Mouse (Mus musculus): ENCODE measurements around the gene Oosp1.

The Oosp1 gene

DNA sequence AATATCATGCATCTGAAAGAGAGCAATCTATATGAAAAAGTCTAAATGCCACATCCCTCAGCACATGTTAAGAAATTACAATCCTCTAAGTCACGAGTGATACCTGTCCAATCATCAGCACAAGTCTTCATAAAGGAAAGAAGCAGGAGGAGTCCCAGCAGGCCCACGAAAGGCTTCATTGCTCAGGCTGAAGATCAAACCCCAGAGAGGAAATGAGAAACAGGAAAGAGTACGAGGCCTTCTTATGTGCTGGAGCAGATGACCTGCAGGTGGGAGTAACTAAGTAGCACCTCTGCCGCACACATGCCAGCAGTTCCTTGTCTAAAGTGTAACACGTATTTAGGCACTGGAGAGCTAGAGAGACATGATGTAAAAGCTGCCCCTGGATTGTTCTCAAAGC is at the start of gene Oosp1:
Gene Oosp1, minus strand, starts transcription at position 312 of the 400 bp plus-strand sequence.
- no peak for DNase-seq (ENCODE audit: low read depth, low spot score)

DNA sequence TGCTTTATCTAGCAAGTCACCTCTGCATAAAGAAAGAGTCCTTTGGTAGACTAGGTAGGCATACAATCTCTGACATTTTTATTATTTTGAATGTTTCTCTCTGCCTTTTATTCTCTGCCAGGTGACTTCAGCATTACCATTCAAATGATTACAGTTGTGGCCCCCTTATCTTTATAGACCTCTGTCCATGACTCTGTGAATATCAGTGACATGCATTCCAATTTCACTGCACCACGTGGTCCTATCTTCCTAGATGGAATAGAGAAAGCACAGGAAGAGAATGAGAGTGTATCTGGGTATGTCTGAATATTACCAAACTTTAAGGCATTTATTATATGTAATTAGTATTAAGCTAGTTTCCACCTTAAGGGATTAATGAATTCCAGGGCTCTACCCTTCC is 45.5 kb upstream of the Oosp1 start:
- DNase-seq (ENCODE audit: low read depth, low spot score): no peak

DNA sequence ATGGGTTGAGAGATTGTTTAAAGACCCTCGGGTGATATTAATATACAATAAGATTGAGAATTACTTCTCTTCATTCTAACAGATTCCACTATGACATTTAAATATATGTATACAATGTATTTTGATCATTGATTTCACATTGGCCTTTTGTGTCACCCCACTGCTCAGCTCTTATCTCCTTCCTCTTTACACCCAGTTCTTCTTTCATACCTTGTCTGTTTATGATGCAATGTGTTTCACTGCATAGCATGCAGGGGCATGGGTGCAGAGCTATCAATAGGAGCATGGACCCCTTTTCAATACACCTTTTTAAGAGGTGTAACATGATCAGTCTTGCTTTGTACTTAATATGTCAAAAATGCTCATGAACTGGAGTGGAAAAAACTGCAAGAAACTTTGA is 39.3 kb upstream of the Oosp1 start:
- no peak for DNase-seq (ENCODE audit: low read depth, low spot score)

DNA sequence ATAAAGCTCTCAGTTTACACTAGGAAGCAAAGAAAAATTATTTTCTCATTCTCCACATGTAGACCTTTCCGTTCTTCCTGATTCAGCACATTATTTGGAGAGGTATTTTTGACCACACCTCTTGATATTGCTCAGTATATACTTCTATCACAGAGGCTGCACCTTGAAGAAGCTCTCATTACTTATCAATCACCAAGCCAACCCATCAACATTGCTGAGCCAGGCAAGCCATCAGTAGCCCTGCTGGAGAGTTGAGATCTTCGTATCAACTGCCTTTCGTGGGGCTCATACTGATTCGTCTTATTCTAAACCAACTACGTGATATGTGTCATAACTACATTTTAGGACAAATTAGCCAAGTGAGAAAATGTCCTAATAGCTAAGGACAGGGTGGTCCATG is 36.4 kb upstream of the Oosp1 start:
- no peak for DNase-seq (ENCODE audit: low read depth, low spot score)

DNA sequence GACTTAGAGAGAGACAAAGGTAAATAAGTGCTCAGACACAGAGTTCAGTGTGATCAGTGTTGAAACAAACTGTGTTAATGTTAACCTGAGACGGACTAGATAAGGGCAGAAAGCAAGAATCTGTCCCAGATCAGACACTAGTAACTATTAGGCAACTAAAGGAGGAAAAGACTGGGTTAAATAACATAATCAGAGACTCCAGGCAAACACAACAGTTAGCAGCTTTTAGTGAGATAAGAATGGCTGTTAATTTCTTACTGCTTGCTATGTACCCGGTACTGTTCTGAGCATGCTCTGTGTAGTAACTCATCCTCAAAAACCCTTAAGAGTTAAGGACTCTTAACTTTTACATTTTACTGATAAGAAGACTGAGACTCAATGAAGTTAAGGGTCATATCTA is 35.0 kb upstream of the Oosp1 start:
- DNase-seq (ENCODE audit: low read depth, low spot score): no peak

DNA sequence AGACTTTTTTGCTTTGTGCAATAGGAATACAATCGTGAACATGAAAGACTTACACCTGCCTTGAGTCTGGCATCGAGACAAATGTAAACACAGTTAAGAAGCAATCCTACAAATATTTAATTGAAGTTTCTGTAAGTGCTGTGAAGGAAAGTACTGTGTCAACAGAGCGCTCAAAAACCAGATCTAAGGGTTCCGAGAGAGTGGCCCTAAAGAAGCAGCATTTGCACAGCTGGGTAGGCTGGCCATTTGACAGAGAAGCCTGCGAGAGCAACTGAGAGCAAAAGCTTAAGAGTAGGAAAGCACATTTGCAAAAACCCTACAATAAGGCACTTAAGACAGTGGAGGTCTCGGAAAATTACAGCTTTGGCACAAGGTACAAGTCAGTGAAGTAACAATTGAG is 33.3 kb upstream of the Oosp1 start:
- no peak for DNase-seq (ENCODE audit: low read depth, low spot score)

DNA sequence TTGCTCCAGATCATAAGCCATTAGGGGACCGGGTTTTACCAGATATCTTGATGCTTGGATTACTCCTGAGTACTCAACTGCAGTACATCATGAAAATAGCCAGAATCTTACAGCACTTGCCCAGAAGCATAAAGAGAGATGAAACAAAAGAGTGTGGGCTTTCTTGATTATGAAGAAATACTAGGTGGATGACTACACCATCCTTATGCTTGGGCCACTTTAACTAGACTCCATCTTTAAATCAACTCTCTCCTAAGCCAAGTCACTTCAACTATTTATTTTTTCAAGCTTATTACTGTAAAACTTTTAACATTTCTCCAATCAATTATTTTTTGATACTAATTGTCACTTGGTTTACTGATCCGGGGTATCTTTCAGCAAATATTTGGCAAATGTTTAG is 32.9 kb upstream of the Oosp1 start:
- DNase-seq (ENCODE audit: low read depth, low spot score): no peak

DNA sequence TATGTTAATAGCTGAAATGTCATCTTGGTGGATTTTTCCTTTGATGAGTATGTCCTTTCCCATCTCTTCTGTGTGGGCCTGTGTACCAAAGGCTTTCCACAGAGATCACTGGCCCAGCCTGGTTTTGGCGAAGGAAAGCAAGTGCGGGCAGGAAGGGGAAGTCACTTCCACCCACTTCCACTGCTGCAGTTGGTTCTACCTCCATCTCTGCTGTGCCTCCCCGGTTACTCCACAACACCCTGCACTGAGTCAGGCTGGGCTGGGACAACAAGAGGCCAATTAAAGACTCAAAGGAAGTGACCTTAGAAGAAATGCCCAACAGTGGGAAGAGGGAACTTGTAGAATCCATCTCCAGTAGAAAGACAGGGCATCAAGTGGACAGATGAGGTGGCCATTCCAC is 29.1 kb upstream of the Oosp1 start:
- no peak for DNase-seq (ENCODE audit: low read depth, low spot score)

DNA sequence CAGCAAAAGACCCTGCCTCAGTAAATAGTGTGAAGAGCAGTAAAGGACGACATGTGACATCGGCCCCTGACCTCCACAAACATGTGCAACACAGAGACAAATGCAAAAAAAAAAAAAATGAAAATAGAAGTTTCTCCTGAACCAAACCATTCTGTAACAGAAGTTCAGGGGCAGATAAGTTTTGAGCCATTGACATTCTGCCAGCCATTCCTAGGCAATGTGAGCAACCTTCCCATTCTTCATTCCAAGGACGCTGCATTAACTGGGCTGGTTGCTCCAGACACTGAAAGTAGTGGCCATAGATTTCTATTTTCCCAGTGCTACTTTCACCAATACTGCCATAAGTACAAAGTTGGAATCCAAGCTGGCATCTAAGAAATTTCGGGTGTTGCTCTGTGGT is 21.5 kb upstream of the Oosp1 start:
- no peak for DNase-seq (ENCODE audit: low read depth, low spot score)

DNA sequence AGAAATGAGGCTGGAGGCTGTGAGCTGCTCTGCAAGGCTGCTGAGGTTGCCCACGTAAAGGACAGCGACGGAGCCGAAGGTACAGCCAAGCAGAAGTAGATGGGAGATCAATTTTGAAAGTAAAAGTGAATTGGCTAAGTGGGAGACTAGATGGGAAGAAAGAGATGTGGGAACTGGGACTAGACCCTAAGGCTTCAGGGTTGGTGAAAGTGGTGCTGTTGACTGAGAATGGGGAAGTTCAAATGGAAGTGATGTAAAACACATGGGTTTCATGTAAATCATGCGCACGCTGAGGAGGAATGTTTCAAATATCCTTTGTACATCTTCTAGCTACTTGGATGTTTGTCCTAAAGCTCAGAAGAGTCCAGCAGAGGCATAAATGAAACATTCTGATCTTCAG is 7.4 kb upstream of the Oosp1 start:
- no peak for DNase-seq (ENCODE audit: low read depth, low spot score)

DNA sequence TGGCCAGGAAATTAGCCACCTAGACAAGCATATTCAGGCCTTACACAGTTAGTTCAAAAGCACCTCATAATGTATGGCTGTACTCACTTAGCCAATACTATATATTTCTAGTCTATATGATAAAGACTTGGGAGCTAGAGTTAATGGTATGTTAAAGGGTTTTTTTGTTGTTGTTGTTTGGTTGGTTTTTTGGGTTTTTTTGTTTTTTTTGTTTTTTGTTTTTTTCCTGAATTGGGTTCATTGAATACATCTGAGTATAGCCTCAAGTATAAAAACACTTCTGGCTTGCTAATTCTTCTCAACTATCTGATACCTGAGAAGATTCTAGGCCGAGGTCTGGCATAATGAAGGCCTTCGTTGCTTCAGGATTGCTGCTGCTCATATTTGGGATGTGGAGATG is 5.8 kb upstream of the Oosp1 start, which contains the start of gene Oosp3:
Gene Oosp3, plus strand, starts transcription at position 301 of the 400 bp plus-strand sequence.
- no peak for DNase-seq (ENCODE audit: low read depth, low spot score)

DNA sequence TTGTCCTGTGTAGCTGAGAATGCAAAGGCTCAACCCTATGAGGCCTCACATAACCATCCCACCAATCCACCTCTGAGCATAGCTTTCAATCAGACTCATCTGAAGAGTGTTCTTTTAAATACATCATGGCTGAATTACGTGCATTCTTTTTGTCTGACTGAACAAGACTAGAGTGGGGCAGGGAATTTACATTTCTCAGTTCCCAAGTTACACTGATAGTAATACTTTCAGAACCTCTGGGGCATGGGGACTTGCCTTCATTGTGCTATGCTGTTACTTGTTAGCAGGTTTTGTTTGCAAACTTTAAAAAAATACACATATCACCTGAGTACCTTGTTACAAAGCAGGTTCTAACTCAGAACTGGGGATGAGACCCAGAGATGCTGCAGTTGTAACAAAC is 504 bp upstream of the Oosp1 start:
- no peak for DNase-seq (ENCODE audit: low read depth, low spot score)

DNA sequence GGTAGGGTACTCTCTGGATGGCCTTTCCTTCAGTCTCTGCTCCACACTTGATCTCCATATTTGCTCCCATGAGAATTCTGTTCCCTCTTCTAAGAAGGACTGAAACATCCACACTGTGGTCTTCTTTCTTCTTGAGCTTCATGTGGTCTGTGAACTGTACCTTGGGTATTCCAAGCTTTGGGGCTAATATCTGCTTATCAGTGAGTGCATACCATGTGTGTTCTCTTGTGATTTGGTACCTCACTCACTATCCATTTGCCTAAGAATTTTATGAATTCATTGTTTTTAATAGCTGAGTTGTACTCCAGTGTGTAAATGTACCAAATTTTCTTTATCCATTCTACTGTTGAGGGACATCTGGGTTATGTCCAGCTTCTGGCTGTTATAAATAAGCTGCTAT is 29.4 kb downstream of the Oosp1 start:
- DNase-seq (ENCODE audit: low read depth, low spot score): no peak

DNA sequence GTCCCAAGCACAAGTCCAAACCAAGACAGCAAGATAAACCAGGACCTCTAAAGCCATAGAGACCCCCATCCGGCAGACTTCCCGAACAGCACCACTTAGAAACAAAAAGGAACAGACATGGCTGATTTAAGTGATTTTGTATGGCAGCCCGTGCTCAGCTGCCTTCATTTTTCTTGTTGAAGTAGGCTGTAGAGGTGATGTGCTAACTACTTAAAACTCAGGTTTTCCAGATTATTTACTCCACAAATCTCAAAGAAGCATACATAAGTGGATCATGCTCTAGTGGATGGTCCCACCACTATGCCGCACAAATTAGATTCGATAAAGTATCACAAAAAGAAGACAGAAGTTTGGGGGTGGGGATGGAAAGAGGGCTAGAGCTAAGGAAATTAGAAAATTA is 30.5 kb downstream of the Oosp1 start, which contains the start of gene Oosp2:
Gene Oosp2, minus strand, starts transcription at position 101 of the 400 bp plus-strand sequence.
- DNase-seq (ENCODE audit: low read depth, low spot score): no peak

DNA sequence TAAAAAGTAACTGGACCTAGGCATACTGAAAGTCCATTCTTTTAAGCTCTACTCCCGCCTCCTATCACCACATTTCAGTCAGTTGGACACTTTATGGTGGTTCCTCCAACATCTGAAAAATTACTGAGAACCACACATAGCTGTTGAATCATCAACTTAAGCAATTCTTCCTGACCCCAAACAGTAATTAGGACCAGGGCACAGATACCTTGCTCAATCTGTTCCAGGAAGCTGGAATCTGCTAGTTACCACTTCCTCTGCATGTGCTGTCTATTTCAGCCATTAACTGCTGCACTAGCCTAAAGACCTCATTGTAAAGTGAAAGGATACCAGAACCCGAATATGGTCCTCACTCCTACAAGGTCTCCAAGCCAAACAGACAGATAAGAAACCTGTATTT is 31.8 kb downstream of the Oosp1 start:
- DNase-seq (ENCODE audit: low read depth, low spot score): no peak

DNA sequence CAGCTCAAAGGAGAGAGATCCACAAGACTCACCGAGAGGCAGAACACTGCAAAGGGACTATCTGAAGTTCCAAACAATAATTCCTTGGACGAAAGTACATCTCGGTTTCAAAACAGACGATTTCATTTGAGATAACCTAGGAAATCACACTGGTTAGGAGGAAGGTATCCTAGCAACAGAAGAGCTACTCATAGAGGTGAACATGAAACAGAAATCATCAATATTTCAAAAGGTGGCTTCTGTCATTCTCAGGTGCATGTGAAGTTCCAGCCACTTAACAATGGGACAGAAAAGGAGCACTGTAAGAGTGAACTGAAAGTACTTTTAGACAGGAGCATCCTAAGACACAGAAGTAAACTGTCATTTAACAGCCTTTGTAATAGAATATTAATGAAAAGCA is 41.4 kb downstream of the Oosp1 start:
- DNase-seq (ENCODE audit: low read depth, low spot score): no peak

DNA sequence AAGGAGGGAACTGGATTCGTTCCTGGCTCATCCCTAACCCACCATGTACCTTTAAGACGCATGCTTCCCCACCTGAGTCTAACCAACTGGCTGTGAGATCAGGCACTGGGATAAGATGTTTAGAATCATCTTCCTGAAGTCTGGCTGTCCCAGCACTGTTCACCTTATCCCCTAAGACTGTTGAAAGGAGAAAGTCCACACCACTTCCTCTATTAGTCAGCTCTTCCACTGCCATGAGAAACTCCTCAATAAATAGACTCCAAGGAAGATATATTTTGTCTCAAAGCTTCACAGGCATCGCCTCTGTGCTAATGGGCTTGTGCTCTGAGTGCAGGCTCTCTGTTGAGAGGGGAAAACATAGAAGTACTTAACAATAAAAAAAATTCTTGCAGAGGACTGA is 44.8 kb downstream of the Oosp1 start:
- no peak for DNase-seq (ENCODE audit: low read depth, low spot score)

DNA sequence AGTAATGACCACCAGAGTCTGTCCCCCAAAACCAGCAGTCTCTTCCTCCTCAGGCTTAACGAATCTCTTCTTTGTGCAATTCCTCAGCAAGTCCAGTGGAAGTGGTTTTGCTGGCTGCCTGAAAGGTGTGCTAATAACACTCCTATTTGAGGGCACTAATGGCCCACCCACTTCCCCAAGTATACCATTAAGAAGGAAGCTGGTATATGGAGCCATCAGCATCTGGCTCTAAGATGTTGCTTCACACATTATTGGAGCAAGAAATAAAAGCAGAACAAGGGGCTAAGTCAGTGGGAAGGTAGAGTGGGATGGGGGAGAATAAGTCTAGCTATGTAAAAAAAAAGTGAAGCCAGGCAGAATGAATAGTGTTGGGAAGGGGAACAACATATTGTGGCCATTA is 50.2 kb downstream of the Oosp1 start, which contains the start of gene Ms4a3:
Gene Ms4a3, minus strand, starts transcription at position 120 of the 400 bp plus-strand sequence.
- DNase-seq (ENCODE audit: low read depth, low spot score): no peak

DNA sequence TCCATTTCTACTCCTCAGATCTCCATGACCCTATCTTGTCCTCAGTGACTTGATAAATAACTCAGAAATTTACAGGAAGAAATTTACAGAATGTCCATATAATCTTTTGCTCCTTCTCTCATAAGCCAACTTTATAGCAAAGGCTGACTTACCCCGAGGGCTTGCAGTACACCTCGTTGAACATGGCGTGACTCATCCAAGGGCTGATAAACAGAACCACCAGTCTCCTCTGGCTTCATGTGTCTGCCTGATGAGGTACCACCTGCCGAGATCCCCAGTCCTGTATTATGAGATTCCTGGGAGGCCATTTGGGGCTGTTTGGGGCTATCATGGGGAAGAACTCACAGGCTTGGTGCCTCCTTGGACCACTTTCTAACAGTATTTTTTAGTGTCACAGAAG is 51.9 kb downstream of the Oosp1 start:
- no peak for DNase-seq (ENCODE audit: low read depth, low spot score)

DNA sequence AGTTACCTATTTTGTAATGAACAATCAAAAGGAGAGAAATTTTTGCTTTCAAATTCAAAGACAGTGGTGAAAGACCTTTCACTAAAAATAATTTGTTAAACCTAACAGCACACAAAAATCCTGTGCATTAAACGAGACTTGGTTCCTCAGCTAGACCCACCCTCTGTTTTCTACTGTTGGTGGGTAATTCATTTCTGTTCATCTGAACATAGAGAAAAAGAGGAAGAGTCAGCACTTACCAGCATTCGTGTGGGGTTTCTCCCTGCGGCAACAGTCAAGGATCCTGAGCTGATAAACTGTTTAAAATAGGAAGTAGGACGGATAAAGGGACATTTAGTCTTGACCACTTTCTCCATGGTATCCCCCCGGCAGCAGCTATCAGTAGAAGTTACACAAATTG is 55.4 kb downstream of the Oosp1 start:
- no peak for DNase-seq (ENCODE audit: low read depth, low spot score)

DNA sequence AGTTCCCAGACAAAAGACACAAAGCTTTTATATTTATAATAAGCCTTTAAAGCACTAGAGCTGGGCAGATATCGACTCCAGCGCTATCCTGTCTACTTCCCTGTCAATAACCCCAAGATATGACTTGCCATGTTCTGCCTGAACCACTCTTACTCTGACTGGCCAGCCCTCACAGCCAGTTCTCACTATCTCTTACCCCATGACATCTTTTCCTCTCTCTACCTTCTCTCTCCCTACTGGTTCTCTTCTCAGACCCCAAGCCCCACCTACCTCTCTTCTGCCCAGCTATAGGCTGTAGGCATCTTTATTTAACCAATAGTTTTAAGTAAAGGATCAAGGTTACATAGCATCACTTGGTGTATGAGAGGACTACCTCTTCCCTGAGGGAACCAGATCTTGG is 56.6 kb downstream of the Oosp1 start:
- no peak for DNase-seq (ENCODE audit: low read depth, low spot score)

DNA sequence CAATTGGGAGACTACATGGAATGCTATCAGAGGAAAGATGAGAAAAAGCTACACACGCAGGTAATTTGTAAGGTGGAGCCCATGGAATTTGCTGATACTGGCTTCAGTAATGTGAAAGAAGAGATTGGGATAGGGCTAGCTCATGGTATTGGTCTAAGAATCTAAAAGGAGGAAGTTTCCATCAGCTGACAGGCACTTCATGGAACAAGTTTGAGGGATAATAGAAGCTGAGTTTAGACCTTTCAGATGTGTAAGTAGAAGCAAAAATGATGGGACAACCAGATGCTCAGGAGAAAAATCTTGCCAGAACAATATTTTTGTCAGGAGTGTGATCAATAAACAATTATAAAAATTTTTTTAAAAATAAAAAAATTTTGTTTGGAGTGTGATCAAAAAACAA is 57.2 kb downstream of the Oosp1 start:
- DNase-seq (ENCODE audit: low read depth, low spot score): no peak

DNA sequence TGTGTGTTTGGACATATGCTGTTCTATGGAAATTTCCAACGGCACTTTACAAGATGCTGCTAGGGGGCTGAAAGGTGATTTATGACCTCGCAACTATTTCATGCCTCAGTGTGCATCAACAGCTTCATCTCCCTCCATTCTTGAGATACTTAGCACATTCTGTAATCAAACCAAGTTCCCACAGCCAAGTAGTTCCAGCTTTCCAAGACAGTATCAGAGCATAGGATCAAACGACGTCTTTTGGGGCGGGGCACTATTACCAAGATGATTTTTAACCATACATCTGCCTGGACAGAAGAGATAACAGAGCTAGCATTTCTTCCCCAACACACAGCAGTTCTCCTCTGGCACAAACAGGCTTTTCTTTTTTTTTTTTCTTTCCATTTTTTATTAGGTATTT is 65.7 kb downstream of the Oosp1 start:
- no peak for DNase-seq (ENCODE audit: low read depth, low spot score)

DNA sequence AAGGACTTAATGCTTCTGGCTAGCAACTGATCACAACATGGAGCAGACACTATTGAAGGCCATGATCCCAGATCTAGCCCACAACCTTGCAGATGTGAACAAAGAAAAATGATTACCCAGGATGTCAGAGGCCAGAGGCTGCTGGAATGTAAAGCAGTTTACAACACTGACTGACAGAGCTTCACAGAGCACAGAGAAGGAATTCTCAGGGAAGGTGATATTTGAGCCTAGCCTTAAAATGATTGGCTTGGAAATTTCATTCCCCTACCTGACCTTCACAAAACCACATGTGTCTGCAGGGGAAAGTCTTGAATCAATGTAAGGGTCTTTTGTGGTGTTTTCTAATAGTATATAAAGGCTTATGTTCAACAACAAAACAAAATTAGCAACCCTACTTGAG is 66.2 kb downstream of the Oosp1 start:
- DNase-seq (ENCODE audit: low read depth, low spot score): no peak

DNA sequence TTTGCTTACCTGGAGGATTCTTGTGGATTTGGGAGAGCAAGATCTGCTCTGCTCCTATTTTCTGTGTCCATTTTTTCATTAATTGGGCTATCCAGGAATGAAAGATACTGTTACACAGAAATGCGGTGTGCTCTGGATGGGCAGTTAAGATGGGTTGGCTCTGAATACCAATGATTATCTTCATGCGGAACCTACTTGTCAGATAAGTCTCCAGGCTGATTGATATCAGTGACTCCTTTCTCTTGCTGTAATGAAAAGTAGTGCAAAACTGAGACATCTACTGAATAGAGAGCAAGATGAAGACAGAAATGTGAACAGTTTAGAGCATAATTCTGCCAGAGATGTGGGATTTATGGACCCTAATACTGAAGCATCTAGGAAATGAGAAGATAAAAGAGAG is 67.4 kb downstream of the Oosp1 start, which contains the start of gene Ms4a2:
Gene Ms4a2, minus strand, starts transcription at position 169 of the 400 bp plus-strand sequence.
- DNase-seq (ENCODE audit: low read depth, low spot score): no peak
